Mouse (Mus musculus) bone marrow, adult 2 months (tissue): Measurements from ENCODE around the gene Tmem88b.

ENCODE experiments used
- CTCF ChIP-seq: fragments of 200-500 bp; IDR thresholded peaks from 2 replicates; pipeline ENCODE4 v1.5.1; 2011; ENCODE audit warnings: low read length, control low read depth; ENCODE audit not compliant: control insufficient read depth, insufficient read depth
- POLR2A ChIP-seq: fragments of 200-500 bp; IDR thresholded peaks from 2 replicates; pipeline ENCODE4 v1.6.1; 2011; ENCODE audit warnings: low read depth, mild to moderate bottlenecking, control low read depth, low read length, borderline replicate concordance; ENCODE audit not compliant: control insufficient read depth

GRCm38 (mm10) chr4:155745136-155745535 lies 40.5 kb downstream of the Tmem88b start:
- TF ChIP-seq POLR2A = no peak
- TF ChIP-seq CTCF = no peak
